8 mouse cellular contexts compared by ENCODE assay signal in genomic region chr7:139684553-139684929, GRCm38 (mm10). TPM values are rescaled to one million over a fixed set of nuclear protein-coding genes. Genes with fewer than 3 reads are reported as not detected.
DNase-seq lines count a peak whose midpoint lies in the region; ATAC-seq and TF ChIP-seq lines count a peak whose summit lies in the region.

No protein-coding gene starts in this region.

- no peak overlapping the region for H3K27ac ChIP-seq in bone marrow macrophage, adult 2 months (ENCODE audit: insufficient read depth, low read depth, low read length)
- H3K27ac ChIP-seq in embryonic fibroblast, embryonic 13.5 days (ENCODE audit: insufficient read depth, low read length), result no peak overlapping the region
- no peak overlapping the region for H3K27ac ChIP-seq in heart, embryonic 11.5 days (ENCODE audit: low read depth, low read length)
- peak overlapping the region; percentile 58; the same call in 1 of the 2 replicates for H3K27ac ChIP-seq in kidney, embryonic 16.5 days (ENCODE audit: low read length)
- no peak overlapping the region for H3K27ac ChIP-seq in liver, adult 2 months (replicated peaks; ENCODE audit: insufficient read depth, low read depth, low read length)

- peak; percentile 79 for ATAC-seq in heart, embryonic 11.5 days (replicated peaks; ENCODE audit: insufficient number of reproducible peaks, low FRiP score, low TSS enrichment)
- ATAC-seq in kidney, embryonic 16.5 days (ENCODE audit: low FRiP score, low TSS enrichment), result peak; percentile 86

- H3K9me3 ChIP-seq in heart, embryonic 11.5 days (replicated peaks; ENCODE audit: control insufficient read depth, low read length), result no peaks in the 10 kb centered on the region
- H3K9me3 ChIP-seq in kidney, embryonic 16.5 days (ENCODE audit: low read length), result no peaks in the 10 kb centered on the region

- peak overlapping the region; percentile 61 for H3K9ac ChIP-seq in heart, embryonic 11.5 days (ENCODE audit: low read depth, low read length)
- H3K9ac ChIP-seq in kidney, embryonic 16.5 days (replicated peaks; ENCODE audit: low read length), result peak overlapping the region; percentile 47
- no peak overlapping the region for H3K9ac ChIP-seq in liver, adult 2 months (ENCODE audit: low read depth, low read length)

- DNase-seq in A20 (ENCODE audit: low read depth, low spot score), result peak; percentile 93
- peak; percentile 85 for DNase-seq in liver, adult 2 months (ENCODE audit: extremely low read depth, low read depth, low spot score)
- peak; percentile 85 for DNase-seq in splenic B cell, adult 2 months (ENCODE audit: low read depth, low spot score)

- H3K4me1 ChIP-seq in bone marrow macrophage, adult 2 months (ENCODE audit: control insufficient read depth, insufficient read depth, low read length), result 0 out of 2 replicates have a peak, but pooled peaks cover 4% of the 10 kb centered on the region
- no peaks in the 10 kb centered on the region for H3K4me1 ChIP-seq in embryonic fibroblast, embryonic 13.5 days (ENCODE audit: control insufficient read depth, insufficient read depth, low read length)
- peaks cover 6% of the 10 kb centered on the region; the same call in 1 of the 2 replicates for H3K4me1 ChIP-seq in heart, embryonic 11.5 days (ENCODE audit: control insufficient read depth, insufficient read depth, low read length)
- no peaks in the 10 kb centered on the region for H3K4me1 ChIP-seq in kidney, embryonic 16.5 days (ENCODE audit: insufficient read depth, low read length)
- 0 out of 2 replicates have a peak, but pooled peaks cover 2% of the 10 kb centered on the region for H3K4me1 ChIP-seq in liver, adult 2 months (ENCODE audit: control insufficient read depth, insufficient read depth, low read length)

- peak overlapping the region; percentile 95 for H3K4me2 ChIP-seq in heart, embryonic 11.5 days
- H3K4me2 ChIP-seq in kidney, embryonic 16.5 days (replicated peaks; ENCODE audit: low read depth, low read length), result peak overlapping the region; percentile 94
- peak overlapping the region; percentile 96 for H3K4me2 ChIP-seq in myocyte (ENCODE audit: low read depth)

- no peaks in the 10 kb centered on the region for H3K79me2 ChIP-seq in liver, adult 2 months (ENCODE audit: control insufficient read depth, insufficient read depth, low read length)
- no peaks in the 10 kb centered on the region for H3K79me2 ChIP-seq in myocyte (ENCODE audit: control insufficient read depth, insufficient read depth)

- no peaks in the 10 kb centered on the region for H3K36me3 ChIP-seq in heart, embryonic 11.5 days (ENCODE audit: control insufficient read depth, insufficient read depth, low read length)
- H3K36me3 ChIP-seq in kidney, embryonic 16.5 days (ENCODE audit: insufficient read depth, low read length), result no peaks in the 10 kb centered on the region
- H3K36me3 ChIP-seq in liver, adult 2 months (ENCODE audit: control insufficient read depth, insufficient read depth, low read length), result no peaks in the 10 kb centered on the region
- no peaks in the 10 kb centered on the region for H3K36me3 ChIP-seq in myocyte (ENCODE audit: control insufficient read depth, insufficient read depth)
- no peaks in the 10 kb centered on the region for H3K36me3 ChIP-seq in splenic B cell, adult 2 months (ENCODE audit: control insufficient read depth, insufficient read depth, low read length, poor library complexity, severe bottlenecking)

- peak overlapping the region; percentile 77 for H3K4me3 ChIP-seq in bone marrow macrophage, adult 2 months (ENCODE audit: insufficient read depth, low read length)
- peak overlapping the region; percentile 79 for H3K4me3 ChIP-seq in embryonic fibroblast, embryonic 13.5 days (ENCODE audit: insufficient read depth, low read length)
- peak overlapping the region; percentile 61 for H3K4me3 ChIP-seq in heart, embryonic 11.5 days (ENCODE audit: low read depth, low read length)
- H3K4me3 ChIP-seq in kidney, embryonic 16.5 days (ENCODE audit: low read length), result peak overlapping the region; percentile 62
- peak overlapping the region; percentile 48 for H3K4me3 ChIP-seq in liver, adult 2 months (ENCODE audit: insufficient read depth, low read depth, low read length)
- H3K4me3 ChIP-seq in myocyte, result peak overlapping the region; percentile 36

- WGBS in heart, embryonic 11.5 days (ENCODE audit: insufficient replicate concordance), result under 1% methylated on average over 14 of the region's 14 CpGs
- under 1% methylated on average over 14 of the region's 14 CpGs for WGBS in kidney, embryonic 16.5 days
- WGBS in liver, adult 2 months, result under 1% methylated on average over 14 of the region's 14 CpGs

- H3ac ChIP-seq in myocyte (ENCODE audit: control insufficient read depth, insufficient read length), result no peak overlapping the region

- TF ChIP-seq POLR2A in bone marrow macrophage, adult 2 months (IDR thresholded peaks at IDR 0.05; ENCODE audit: borderline replicate concordance, low read depth, low read length), result no peak
- TF ChIP-seq POLR2A in embryonic fibroblast, embryonic 13.5 days (IDR thresholded peaks at IDR 0.05; ENCODE audit: low read depth, low read length), result peak; percentile 75
- no peak for TF ChIP-seq POLR2A in liver, adult 2 months (IDR thresholded peaks at IDR 0.05; ENCODE audit: extremely low read depth, insufficient read depth, low read length)
- TF ChIP-seq POLR2A in myocyte (IDR thresholded peaks at IDR 0.05; ENCODE audit: insufficient read length, low read depth), result no peak

- peaks cover 3% of the 10 kb centered on the region for H3K27me3 ChIP-seq in heart, embryonic 11.5 days (ENCODE audit: control insufficient read depth, insufficient read depth, low read length)
- 0 out of 2 replicates have a peak, but pooled peaks cover 3% of the 10 kb centered on the region for H3K27me3 ChIP-seq in kidney, embryonic 16.5 days (ENCODE audit: insufficient read depth, low read length)
- H3K27me3 ChIP-seq in liver, adult 2 months (ENCODE audit: control insufficient read depth, insufficient read depth, low read length), result no peaks in the 10 kb centered on the region
- peaks cover 26% of the 10 kb centered on the region for H3K27me3 ChIP-seq in myocyte (ENCODE audit: control insufficient read depth, insufficient read depth, insufficient read length)
- H3K27me3 ChIP-seq in splenic B cell, adult 2 months (ENCODE audit: control insufficient read depth, insufficient read depth, low read length, poor library complexity, severe bottlenecking), result no peaks in the 10 kb centered on the region

- TF ChIP-seq CTCF in bone marrow macrophage, adult 2 months (IDR thresholded peaks at IDR 0.05; ENCODE audit: low read depth, low read length), result peak; percentile 55; the same call in 1 of the 2 replicates
- TF ChIP-seq CTCF in embryonic fibroblast, embryonic 13.5 days (IDR thresholded peaks at IDR 0.05; ENCODE audit: borderline replicate concordance, insufficient read depth, low read length), result peak; percentile 66; the same call in 1 of the 2 replicates
- TF ChIP-seq CTCF in liver, adult 2 months (IDR thresholded peaks at IDR 0.05; ENCODE audit: low read depth, low read length), result peak; percentile 80

TF ChIP-seq in myocyte, 11 proteins besides CTCF, POLR2A, EP300 and RAD21:
- TF ChIP-seq CEBPB (IDR thresholded peaks at IDR 0.05; ENCODE audit: insufficient read depth, poor library complexity, severe bottlenecking) (no peak), MAX (IDR thresholded peaks at IDR 0.05; ENCODE audit: low read depth) (no peak), POLR2AphosphoS2 (IDR thresholded peaks at IDR 0.05; ENCODE audit: insufficient read length, low read depth) (no peak), TCF3 (IDR thresholded peaks at IDR 0.05; ENCODE audit: insufficient read length, low read depth) (no peak), USF1 (IDR thresholded peaks at IDR 0.05; ENCODE audit: low read depth) (no peak), E2F4 (IDR thresholded peaks at IDR 0.05; ENCODE audit: insufficient read depth) (no peak), REST (IDR thresholded peaks at IDR 0.05; ENCODE audit: insufficient read depth, insufficient read length) (no peak), SRF (IDR thresholded peaks at IDR 0.05; ENCODE audit: control insufficient read depth, insufficient read length, low read depth) (no peak), TCF12 (IDR thresholded peaks at IDR 0.05; ENCODE audit: insufficient read depth, poor library complexity, severe bottlenecking) (no peak), MYOD1 (IDR thresholded peaks at IDR 0.05; ENCODE audit: control insufficient read depth in 1 of 3, insufficient read length in 2 of 3, low read depth in 2 of 3) (no peak), MYOG (IDR thresholded peaks at IDR 0.05; ENCODE audit: control insufficient read depth in 1 of 3, insufficient read depth in 1 of 3, insufficient read length in 2 of 3, low read depth in 2 of 3) (no peak)

RNA-seq across cellular contexts. Expression of gene Cfap46, which starts 0.9 kb away (rescaled TPM):
- polyA plus RNA-seq in bone marrow macrophage, adult 2 months (2012; ENCODE audit: insufficient read depth, insufficient read length, missing spikeins), result not detected in 2 replicates
- 0.30 TPM in 1 of 2 replicates, not detected in the other for polyA plus RNA-seq in embryonic fibroblast, embryonic 13.5 days (2011; ENCODE audit: insufficient read length, low read depth, missing spikeins)
- not detected in 2 replicates for polyA plus RNA-seq in heart, embryonic 11.5 days (2014; fragmentation: Nextera tagmentation; extraction: Ambion mirVana)
- polyA plus RNA-seq in kidney, embryonic 16.5 days (2015; fragmentation: Nextera tagmentation; extraction: Ambion mirVana), result 0.05 TPM in 1 of 2 replicates, not detected in the other
- 0.07 and 0.09 TPM in 2 replicates for total RNA-seq in liver, adult 2 months (2014; rRNA removed)
- 0.04 TPM in 1 of 2 replicates, not detected in the other for polyA plus RNA-seq in liver, adult 2 months (2012; rRNA removed)
- 0.11 TPM for polyA plus RNA-seq in myocyte (2012; fragmentation: generic; extraction: Trizol)
